Mouse (Mus musculus) neural tube, embryonic 12.5 days (tissue): ENCODE measurements around the gene Paics. TPM values are rescaled to one million over a fixed set of nuclear protein-coding genes. Genes with fewer than 3 reads are reported as not detected.

Experiments used
- ATAC-seq: fragments of 200-750 bp; cut with Nextera tagmentation; 2 replicates; pipeline ENCODE4 v1.8.0; 2017; ENCODE audit warnings: low read depth, mild to moderate bottlenecking, moderate TSS enrichment, moderate library complexity; ENCODE audit not compliant: low FRiP score
- H3K27ac ChIP-seq: fragments of 300-500 bp; sonication (generic); 2 replicates; pipeline ENCODE4 v1.5.1; 2016
- H3K27me3 ChIP-seq: fragments of 300-500 bp; sonication (generic); replicated peaks from 2 replicates; pipeline ENCODE4 v1.6.1; 2016; ENCODE audit warnings: mild to moderate bottlenecking
- H3K36me3 ChIP-seq: fragments of 300-500 bp; sonication (generic); 2 replicates; pipeline ENCODE4 v1.6.1; 2016; ENCODE audit warnings: mild to moderate bottlenecking
- H3K4me1 ChIP-seq: fragments of 300-500 bp; sonication (generic); 2 replicates; pipeline ENCODE4 v1.6.1; 2016
- H3K4me2 ChIP-seq: fragments of 300-500 bp; sonication (generic); replicated peaks from 2 replicates; pipeline ENCODE4 v1.6.1; 2016; ENCODE audit warnings: mild to moderate bottlenecking
- H3K4me3 ChIP-seq: fragments of 300-500 bp; sonication (generic); 2 replicates; pipeline ENCODE4 v1.5.1; 2016
- H3K9ac ChIP-seq: fragments of 300-500 bp; sonication (generic); 2 replicates; pipeline ENCODE4 v1.6.1; 2016; ENCODE audit warnings: mild to moderate bottlenecking
- H3K9me3 ChIP-seq: fragments of 300-500 bp; sonication (generic); 2 replicates; pipeline ENCODE4 v1.6.1; 2016; ENCODE audit warnings: mild to moderate bottlenecking
- WGBS: fragments of 180-500 bp; shearing (Covaris S2); methylation state at CpG from one replicate; pipeline ENCODE4 v1.1.7; 2016; 5-methylcytosine and 5-hydroxymethylcytosine counted together
- polyA plus RNA-seq: library from polyadenylated mRNA; unstranded; fragments of >200 nt; fragmentation: Nextera tagmentation; extraction: Ambion mirVana; gene quantifications from 2 replicates; pipeline ENCODE4 v1.2.1, GENCODE M21; 2016

Gene Paics
- polyA plus RNA-seq, 1 experiment from 2014 or later = 263 TPM

- 73% methylated on average over 7 of the region's 7 CpGs for WGBS
- H3K9me3 ChIP-seq = 0 out of 2 replicates have a peak, but pooled peaks cover 11% of the 10 kb centered on the region
- H3K4me1 ChIP-seq = no peaks in the 10 kb centered on the region
- no peak for ATAC-seq
- no peaks in the 10 kb centered on the region for H3K27me3 ChIP-seq
- no peak overlapping the region for H3K4me3 ChIP-seq
- H3K36me3 ChIP-seq = peaks cover 33% of the 10 kb centered on the region
- H3K4me2 ChIP-seq = no peak overlapping the region
- no peak overlapping the region for H3K27ac ChIP-seq
- H3K9ac ChIP-seq = no peak overlapping the region
Observed at GRCm38 (mm10) chr5:76929180-76929877, 21.8 kb upstream of the Paics start.

GRCm38 (mm10) chr5:76939717-76940116 lies 11.4 kb upstream of the Paics start:
- no peaks in the 10 kb centered on the region for H3K4me1 ChIP-seq
- no peaks in the 10 kb centered on the region for H3K27me3 ChIP-seq
- H3K4me3 ChIP-seq = no peak overlapping the region
- no peak overlapping the region for H3K4me2 ChIP-seq
- no peak for ATAC-seq
- WGBS = 97% methylated on average over 8 of the region's 8 CpGs
- no peak overlapping the region for H3K9ac ChIP-seq
- H3K27ac ChIP-seq = no peak overlapping the region
- H3K36me3 ChIP-seq = peaks cover 19% of the 10 kb centered on the region
- H3K9me3 ChIP-seq = no peaks in the 10 kb centered on the region

- Histone ChIP-seq H3K4me3 (no peak overlapping the region), H3K4me1 (no peaks in the 10 kb centered on the region), H3K27me3 (no peaks in the 10 kb centered on the region), H3K4me2 (no peak overlapping the region), H3K27ac (no peak overlapping the region), H3K9ac (no peak overlapping the region), H3K9me3 (no peaks in the 10 kb centered on the region), H3K36me3 (peaks cover 19% of the 10 kb centered on the region)
- ATAC-seq = no peak
- WGBS = 92% methylated on average over 4 of the region's 4 CpGs
Observed at GRCm38 (mm10) chr5:76941975-76942374, 9.1 kb upstream of the Paics start.

- H3K36me3 ChIP-seq = peaks cover 19% of the 10 kb centered on the region
- no peak for ATAC-seq
- 90% methylated on average over 4 of the region's 4 CpGs for WGBS
Observed at GRCm38 (mm10) chr5:76942505-76942904, 8.6 kb upstream of the Paics start.

GRCm38 (mm10) chr5:76944965-76945677 lies 6.0 kb upstream of the Paics start:
- Histone ChIP-seq H3K4me3 (no peak overlapping the region), H3K4me1 (peaks cover 8% of the 10 kb centered on the region; the same call in 1 of the 2 replicates), H3K4me2 (no peak overlapping the region), H3K36me3 (peaks cover 12% of the 10 kb centered on the region), H3K27me3 (no peaks in the 10 kb centered on the region), H3K9ac (no peak overlapping the region), H3K9me3 (no peaks in the 10 kb centered on the region), H3K27ac (no peak overlapping the region)
- ATAC-seq = no peak
- 83% methylated on average over 6 of the region's 6 CpGs for whole genome bisulfite sequencing

More at GRCm38 (mm10) chr5:76942505-76942904, 8.6 kb upstream of the Paics start:
- no peak overlapping the region for H3K4me3 ChIP-seq
- H3K27ac ChIP-seq = no peak overlapping the region
- H3K4me2 ChIP-seq = no peak overlapping the region
- no peaks in the 10 kb centered on the region for H3K4me1 ChIP-seq
- no peak overlapping the region for H3K9ac ChIP-seq
- no peaks in the 10 kb centered on the region for H3K27me3 ChIP-seq
- H3K9me3 ChIP-seq = no peaks in the 10 kb centered on the region

GRCm38 (mm10) chr5:76945678-76946033 lies 5.5 kb upstream of the Paics start:
- H3K4me3 ChIP-seq = no peak overlapping the region
- H3K4me1 ChIP-seq = peaks cover 8% of the 10 kb centered on the region; the same call in 1 of the 2 replicates
- H3K27ac ChIP-seq = no peak overlapping the region
- ATAC-seq = no peak
- H3K4me2 ChIP-seq = no peak overlapping the region
- peaks cover 6% of the 10 kb centered on the region; the same call in 1 of the 2 replicates for H3K36me3 ChIP-seq
- 83% methylated on average over 2 of the region's 2 CpGs for WGBS
- H3K9me3 ChIP-seq = no peaks in the 10 kb centered on the region
- H3K9ac ChIP-seq = no peak overlapping the region
- H3K27me3 ChIP-seq = no peaks in the 10 kb centered on the region

- ATAC-seq = no peak
Observed at GRCm38 (mm10) chr5:76947142-76947541, 4.0 kb upstream of the Paics start.

GRCm38 (mm10) chr5:76947758-76948157 lies 3.3 kb upstream of the Paics start:
- H3K4me2 ChIP-seq = no peak overlapping the region
- H3K27ac ChIP-seq = no peak overlapping the region
- peaks cover 14% of the 10 kb centered on the region for H3K4me1 ChIP-seq
- WGBS = 93% methylated on average over 4 of the region's 4 CpGs
- H3K27me3 ChIP-seq = no peaks in the 10 kb centered on the region
- H3K4me3 ChIP-seq = no peak overlapping the region
- H3K36me3 ChIP-seq = 0 out of 2 replicates have a peak, but pooled peaks cover 4% of the 10 kb centered on the region
- no peak overlapping the region for H3K9ac ChIP-seq
- no peaks in the 10 kb centered on the region for H3K9me3 ChIP-seq
- no peak for ATAC-seq

More at GRCm38 (mm10) chr5:76947142-76947541, 4.0 kb upstream of the Paics start:
- Histone ChIP-seq H3K4me3 (no peak overlapping the region), H3K4me1 (peaks cover 8% of the 10 kb centered on the region; the same call in 1 of the 2 replicates), H3K27ac (no peak overlapping the region), H3K36me3 (0 out of 2 replicates have a peak, but pooled peaks cover 5% of the 10 kb centered on the region), H3K4me2 (no peak overlapping the region), H3K9ac (no peak overlapping the region), H3K9me3 (no peaks in the 10 kb centered on the region), H3K27me3 (no peaks in the 10 kb centered on the region)
- 93% methylated on average over 4 of the region's 4 CpGs for WGBS

- H3K36me3 ChIP-seq = no peaks in the 10 kb centered on the region; the same call in 1 of the 2 replicates
- 0 out of 2 replicates have a peak overlapping the region, but pooled peaks have one; percentile 53 for H3K27ac ChIP-seq
- under 1% methylated on average over 24 of the region's 24 CpGs for WGBS
- no peak; the same call in 1 of the 2 replicates for ATAC-seq
- peak overlapping the region; percentile 70 for H3K4me3 ChIP-seq
- H3K4me2 ChIP-seq = peak overlapping the region; percentile 83
- H3K4me1 ChIP-seq = peaks cover 16% of the 10 kb centered on the region
- H3K27me3 ChIP-seq = no peaks in the 10 kb centered on the region
- peak overlapping the region; percentile 63 for H3K9ac ChIP-seq
- H3K9me3 ChIP-seq = no peaks in the 10 kb centered on the region
Observed at GRCm38 (mm10) chr5:76950343-76951105, 583 bp upstream of the Paics start.

- Histone ChIP-seq H3K36me3 (peaks cover 11% of the 10 kb centered on the region), H3K4me3 (peak overlapping the region; percentile 70), H3K4me1 (peaks cover 16% of the 10 kb centered on the region), H3K27ac (0 out of 2 replicates have a peak overlapping the region, but pooled peaks have one; percentile 53), H3K9me3 (no peaks in the 10 kb centered on the region), H3K27me3 (no peaks in the 10 kb centered on the region), H3K9ac (peak overlapping the region; percentile 71), H3K4me2 (peak overlapping the region; percentile 83)
- 21% methylated on average over 7 of the region's 7 CpGs for WGBS
- ATAC-seq = no peak
Observed at GRCm38 (mm10) chr5:76952112-76953040, 1.3 kb downstream of the Paics start.

- Histone ChIP-seq H3K9ac (no peak overlapping the region), H3K27me3 (no peaks in the 10 kb centered on the region), H3K4me3 (no peak overlapping the region), H3K4me2 (no peak overlapping the region), H3K36me3 (peaks cover 25% of the 10 kb centered on the region), H3K4me1 (peaks cover 16% of the 10 kb centered on the region), H3K27ac (no peak overlapping the region), H3K9me3 (no peaks in the 10 kb centered on the region)
- whole genome bisulfite sequencing = 78% methylated on average over 3 of the region's 3 CpGs
- ATAC-seq = no peak
Observed at GRCm38 (mm10) chr5:76953794-76954193, 2.7 kb downstream of the Paics start.
